Mouse (Mus musculus) liver, postnatal 0 days (tissue): ENCODE results near the gene Btc.

Source experiments
- CTCF ChIP-seq: sonication (generic); IDR thresholded peaks from 2 replicates; pipeline ENCODE4 v1.5.1; 2016; ENCODE audit warnings: antibody characterized with exemption, low read depth
- EP300 ChIP-seq: IDR thresholded peaks from 2 replicates; pipeline ENCODE4 v1.6.1; 2016; ENCODE audit warnings: antibody characterized with exemption, low read depth, mild to moderate bottlenecking

- TF ChIP-seq CTCF (no peak), EP300 (no peak)
These were observed 27.3 kb downstream of the Btc start for GRCm38 (mm10) chr5:91375467-91375866.
